Mouse (Mus musculus) neutrophil, adult 5-6 weeks (primary cell): ENCODE data around the gene H3f3b. TPM values are rescaled to one million over a fixed set of nuclear protein-coding genes. Genes with fewer than 3 reads are reported as not detected.

ENCODE experiments used
- ATAC-seq: fragments of 151-379, 151-347 bp; 2 replicates; pipeline ENCODE4 v1.8.0; 2017; ENCODE audit warnings: mild to moderate bottlenecking, moderate TSS enrichment; ENCODE audit not compliant: insufficient number of reproducible peaks, poor library complexity, low FRiP score, severe bottlenecking; ENCODE audit errors: extremely low read depth
- total RNA-seq: library from RNA; stranded (forward); fragments of 200-1000 nt; gene quantifications from 2 replicates; pipeline ENCODE4 v1.2.3, GENCODE M21; 2017

The H3f3b gene
- total RNA-seq, 1 experiment from 2014 or later = 1,299 TPM

DNA sequence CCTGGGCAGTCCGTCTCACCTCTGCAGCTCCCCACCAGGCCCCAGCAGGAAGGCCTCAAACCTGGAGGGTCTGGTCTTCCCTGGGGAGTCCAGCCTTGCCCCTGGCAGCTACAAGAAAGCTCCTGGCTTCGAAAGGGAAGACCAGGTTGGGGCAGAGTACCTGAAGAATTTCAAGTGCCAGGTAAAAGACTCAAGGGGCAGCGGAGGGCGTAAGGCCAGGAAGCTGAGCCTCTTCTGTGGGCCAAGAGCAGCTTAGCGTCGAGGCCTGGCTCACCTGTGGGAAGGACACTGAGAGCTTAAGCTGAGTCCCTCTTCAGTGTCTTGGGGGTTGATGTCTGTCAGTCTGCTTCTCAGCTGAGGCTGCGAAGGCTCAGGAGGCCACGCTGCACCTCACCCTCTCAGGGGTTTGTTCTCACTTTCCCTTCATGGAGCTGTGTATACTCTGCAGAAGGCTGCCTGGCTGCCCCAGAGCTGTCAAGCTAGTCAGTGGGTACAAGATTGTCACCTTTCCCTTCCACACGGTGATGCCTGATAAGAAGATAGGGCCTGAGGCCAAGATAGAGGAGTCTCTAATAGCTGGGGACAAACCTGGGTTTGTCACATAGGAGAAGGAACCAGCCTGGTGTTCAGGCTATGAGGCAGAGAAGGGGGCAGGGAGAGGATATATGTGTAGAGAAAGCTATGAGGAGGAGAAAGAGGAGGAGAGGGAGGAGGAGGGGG is 25.9 kb upstream of the H3f3b start:
- ATAC-seq = no peak

DNA sequence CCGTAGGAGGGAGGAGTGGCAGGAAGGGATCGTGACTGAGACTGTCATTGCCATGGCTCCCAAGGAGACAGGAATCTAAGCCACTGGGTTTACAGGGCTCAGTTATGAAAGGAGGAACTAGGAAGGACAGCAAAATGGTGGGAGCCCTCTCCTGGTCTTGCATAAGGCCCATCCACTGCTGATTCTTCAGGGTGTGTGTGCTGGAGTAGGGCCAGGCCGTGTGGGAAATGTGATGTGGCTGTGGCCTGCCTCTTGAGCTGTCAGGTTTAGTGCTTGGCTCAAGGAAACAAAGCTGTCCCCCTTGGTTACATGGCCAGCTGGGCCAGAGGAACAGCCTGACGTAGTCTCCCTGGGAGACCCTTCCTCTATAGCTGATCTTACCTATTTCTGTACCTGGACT is 22.4 kb upstream of the H3f3b start:
- no peak for ATAC-seq

- no peak for ATAC-seq
Observed at GRCm38 (mm10) chr11:116049610-116050009, 21.8 kb upstream of the H3f3b start.

GRCm38 (mm10) chr11:116045173-116045572 is 17.4 kb upstream of the H3f3b start:
- no peak for ATAC-seq

GRCm38 (mm10) chr11:116043286-116043685 is 15.5 kb upstream of the H3f3b start:
- ATAC-seq = no peak

DNA sequence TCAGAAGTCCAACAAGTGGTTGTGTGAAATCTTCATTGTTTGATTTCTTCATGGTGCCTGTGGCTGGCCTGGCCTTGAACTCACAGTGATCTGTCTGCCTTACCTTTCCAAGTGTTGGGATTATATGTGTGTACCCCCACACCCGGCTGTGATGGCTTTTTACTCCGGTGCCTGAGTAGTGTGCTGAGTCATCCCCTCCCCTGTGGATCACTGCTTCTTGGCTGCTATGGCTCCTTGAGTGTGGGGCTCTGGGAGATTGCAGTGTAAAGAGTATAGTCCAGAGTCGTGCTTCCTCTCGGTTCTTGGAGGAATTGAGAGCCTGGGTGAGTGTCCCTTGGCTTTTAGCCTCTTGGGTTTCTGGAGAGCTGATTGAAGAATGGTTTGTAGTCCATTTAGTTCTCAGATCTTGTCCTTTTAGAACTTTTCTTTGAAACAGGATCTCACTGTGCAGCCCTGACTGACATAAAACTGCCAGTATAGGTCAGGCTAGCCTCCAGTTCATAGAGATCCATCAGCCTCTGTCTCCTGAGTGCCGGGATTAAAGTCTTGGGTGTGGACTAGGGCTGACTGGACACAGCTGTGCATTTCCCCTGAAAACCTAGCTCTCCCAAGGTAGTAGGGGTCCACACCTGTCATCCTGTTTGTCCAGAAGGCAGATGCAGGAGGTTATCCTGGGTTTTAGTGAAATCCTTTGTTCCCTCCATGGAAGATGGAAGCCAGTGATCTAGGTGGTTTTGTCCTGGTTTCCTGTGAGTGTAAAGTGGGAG is 14.8 kb upstream of the H3f3b start:
- no peak for ATAC-seq

DNA sequence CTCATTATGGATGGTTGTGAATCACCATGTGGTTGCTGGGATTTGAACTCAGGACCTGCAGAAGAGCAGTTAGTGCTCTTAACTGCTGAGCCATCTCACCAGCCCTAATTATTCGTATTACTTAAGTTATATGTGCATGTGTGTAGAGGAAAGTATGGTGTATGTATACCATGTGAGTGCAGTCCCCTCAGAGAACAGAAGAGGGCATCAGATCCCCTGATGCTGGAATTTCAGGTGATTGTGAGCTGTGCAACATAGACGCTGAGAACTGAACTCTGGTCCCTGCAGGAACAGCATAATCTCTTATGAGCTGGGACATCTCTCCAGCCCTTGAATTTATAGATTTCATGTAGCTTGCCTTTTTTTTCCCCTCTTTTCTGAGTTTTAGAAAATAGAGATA is 14.1 kb upstream of the H3f3b start:
- no peak for ATAC-seq

DNA sequence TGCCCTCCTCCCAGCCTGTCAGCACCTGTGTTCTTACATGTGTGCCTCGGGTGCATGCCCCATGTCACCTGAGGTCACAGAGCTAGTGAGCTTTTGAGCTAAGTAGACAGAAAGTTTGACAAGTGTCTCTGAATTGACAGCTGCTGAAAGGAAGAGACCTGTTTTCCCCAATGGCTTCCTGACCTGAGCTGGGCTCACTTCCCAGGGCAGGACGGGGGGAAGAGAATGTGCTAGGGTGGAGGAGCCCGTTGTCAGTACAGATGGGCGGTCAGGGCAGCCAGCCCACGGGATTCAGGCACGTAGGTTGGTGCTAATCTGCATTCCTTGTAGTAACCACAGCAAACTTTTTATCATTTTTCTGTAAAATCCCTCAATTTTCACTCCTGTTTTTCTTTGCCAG is 12.8 kb upstream of the H3f3b start:
- no peak for ATAC-seq

GRCm38 (mm10) chr11:116037826-116038225 is 10.1 kb upstream of the H3f3b start:
- ATAC-seq = no peak

DNA sequence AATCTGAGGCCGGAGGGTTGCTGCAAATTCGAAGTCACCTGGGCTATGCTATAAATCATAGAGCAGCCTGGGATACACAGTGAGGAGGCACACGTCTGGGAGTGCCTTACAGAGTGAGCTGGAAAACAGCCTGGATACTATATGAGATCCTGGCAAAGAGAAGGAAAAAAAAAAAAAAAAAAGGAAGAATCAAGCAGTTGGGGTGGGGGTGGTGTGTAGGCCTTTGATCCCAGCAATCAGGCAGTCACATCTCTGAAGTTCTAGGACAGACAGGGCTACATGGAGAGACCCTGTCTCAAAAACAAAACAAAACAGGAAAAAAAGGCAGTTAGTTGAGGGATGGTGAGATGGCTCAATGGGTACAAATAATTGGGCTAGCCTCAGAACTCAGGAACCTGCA is 8.9 kb upstream of the H3f3b start:
- ATAC-seq = no peak

GRCm38 (mm10) chr11:116034584-116034983 is 6.8 kb upstream of the H3f3b start:
- ATAC-seq = no peak

- ATAC-seq = peak; percentile 14; the same call in 1 of the 2 replicates
Observed at GRCm38 (mm10) chr11:116030898-116031845, 3.4 kb upstream of the H3f3b start.

DNA sequence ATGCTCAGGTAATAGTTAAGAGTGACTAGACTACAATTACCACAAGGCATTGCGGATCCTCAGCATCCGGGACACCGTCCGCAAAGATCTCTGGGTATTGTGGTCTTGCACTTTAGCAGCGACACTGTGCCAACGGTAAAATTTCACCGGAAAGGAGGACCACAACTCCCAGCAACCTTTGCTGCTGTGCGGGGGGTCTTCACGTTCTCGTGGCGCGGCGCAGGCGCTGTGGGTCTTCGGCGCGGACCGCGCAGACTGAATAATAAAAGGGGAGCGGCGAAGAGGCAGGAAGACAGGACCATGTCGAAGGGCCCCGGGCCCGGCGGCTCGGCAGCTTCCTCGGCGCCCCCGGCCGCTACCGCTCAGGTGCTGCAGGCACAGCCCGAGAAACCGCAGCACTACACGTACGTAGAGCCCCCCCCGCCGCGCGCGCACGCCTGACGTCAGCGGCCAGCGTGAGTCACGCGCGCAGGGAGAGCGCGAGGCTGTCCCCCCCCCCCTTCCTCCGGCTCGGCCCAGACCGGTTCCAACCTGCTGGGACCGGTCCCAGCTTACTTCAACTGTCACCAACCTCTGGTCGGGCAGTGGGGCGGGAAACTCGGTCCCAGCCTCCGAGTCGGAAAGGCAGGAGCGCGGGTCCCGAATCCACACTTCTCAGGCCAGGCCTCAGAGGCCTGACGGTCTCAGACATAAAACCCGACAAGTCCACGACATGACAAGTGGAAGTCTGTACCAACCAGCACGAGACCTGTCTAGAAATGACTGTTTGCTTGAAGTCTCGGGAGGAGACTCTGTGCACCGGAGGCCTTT is 2.5 kb upstream of the H3f3b start, which contains the start of gene Unk:
Gene Unk, plus strand, starts transcription at position 235 of the 810 bp plus-strand sequence.
- peak; percentile 91 for ATAC-seq

- no peak for ATAC-seq
Observed at GRCm38 (mm10) chr11:116029086-116029865, 1.5 kb upstream of the H3f3b start.

GRCm38 (mm10) chr11:116028177-116028865 is 559 bp upstream of the H3f3b start:
- ATAC-seq = no peak

DNA sequence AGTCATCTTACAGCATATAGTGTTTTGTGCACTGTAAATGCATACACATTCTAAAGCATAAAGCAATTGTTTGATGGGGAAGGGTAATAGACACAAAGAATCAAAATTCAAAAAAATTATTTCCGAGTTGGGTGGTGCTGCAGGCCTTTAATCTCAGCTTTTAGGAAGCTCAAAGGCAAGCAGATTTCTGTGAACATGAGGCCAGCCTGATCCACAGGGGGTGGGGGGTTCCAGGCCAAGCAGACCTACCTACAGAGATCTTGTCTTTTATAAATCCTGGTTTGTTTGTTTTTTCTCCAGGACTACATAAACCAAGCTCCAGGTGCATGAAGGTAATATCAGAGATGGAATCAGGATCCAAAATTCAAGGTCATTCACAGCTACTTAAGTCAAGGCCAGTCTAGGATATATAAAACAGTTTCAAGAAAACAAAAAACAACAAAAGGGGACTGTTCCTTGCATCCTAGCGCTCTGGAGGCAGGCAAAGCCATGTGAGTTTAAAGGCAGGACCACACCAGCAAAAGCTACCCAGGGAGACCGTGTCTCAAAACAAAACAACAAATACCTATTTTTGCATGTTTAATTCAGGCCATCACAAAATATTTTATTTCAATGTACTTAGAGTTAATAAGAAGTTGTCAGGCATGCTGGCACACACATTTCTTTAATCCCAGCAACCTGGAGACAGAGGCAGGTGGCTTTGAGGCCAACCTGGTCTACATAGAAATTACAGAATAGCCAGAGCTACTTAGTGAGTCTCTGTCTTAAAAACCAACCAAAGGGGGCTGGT is 2.5 kb downstream of the H3f3b start:
- ATAC-seq = no peak
